Comparison of ENCODE assay signal across 10 mouse cellular contexts in genomic region chr13:81785766-81786480, GRCm38 (mm10). TPM values are rescaled to one million over a fixed set of nuclear protein-coding genes. Genes with fewer than 3 reads are reported as not detected.
DNase-seq lines count a peak whose midpoint lies in the region; ATAC-seq and TF ChIP-seq lines count a peak whose summit lies in the region.
"Had no signal": no experiment of that assay in that cellular context is flagged by ENCODE, and none has a peak within 500 bp of the region (broad histone marks: within the 10 kb centered on the region; RNA-seq: fewer than 3 reads in every experiment).

No protein-coding gene starts in this region.

- no peak overlapping the region for H3K4me2 ChIP-seq in kidney, embryonic 15.5 days
- H3K4me2 ChIP-seq in hindbrain, postnatal 0 days (ENCODE audit: low read depth, low read length) = peak overlapping the region; percentile 44
- H3K4me2 ChIP-seq in intestine, embryonic 16.5 days (ENCODE audit: low read depth, low read length) = no peak overlapping the region
- H3K4me2 ChIP-seq in intestine, embryonic 15.5 days (replicated peaks) = no peak overlapping the region

- DNase-seq in kidney, postnatal 10 days = peak; percentile 9
- peak; percentile 41 for DNase-seq in brain, adult 2 months (ENCODE audit: low read depth, low spot score)
- peak; percentile 38 to 49 for DNase-seq in cerebellum, postnatal 25 days
- no peak for DNase-seq in hindbrain, postnatal 0 days (ENCODE audit: low spot score)
- no peak for DNase-seq in layer of hippocampus, adult 11-12 months (ENCODE audit: low spot score)

- H3K9me3 ChIP-seq in kidney, embryonic 15.5 days (replicated peaks) = no peaks in the 10 kb centered on the region
- H3K9me3 ChIP-seq in hindbrain, postnatal 0 days (ENCODE audit: low read length) = no peaks in the 10 kb centered on the region
- no peaks in the 10 kb centered on the region for H3K9me3 ChIP-seq in intestine, embryonic 16.5 days (ENCODE audit: control insufficient read depth, low read length)
- H3K9me3 ChIP-seq in intestine, embryonic 15.5 days = no peaks in the 10 kb centered on the region

- H3K27me3 ChIP-seq in kidney, embryonic 15.5 days = no peaks in the 10 kb centered on the region
- H3K27me3 ChIP-seq in hindbrain, postnatal 0 days (ENCODE audit: insufficient read depth, low read length) = no peaks in the 10 kb centered on the region
- no peaks in the 10 kb centered on the region for H3K27me3 ChIP-seq in intestine, embryonic 16.5 days (replicated peaks; ENCODE audit: control insufficient read depth, insufficient read depth, low read length)
- no peaks in the 10 kb centered on the region for H3K27me3 ChIP-seq in intestine, embryonic 15.5 days (replicated peaks)

- no peak for ATAC-seq in kidney, embryonic 15.5 days (replicated peaks; ENCODE audit: low FRiP score)
- no peak for ATAC-seq in hindbrain, postnatal 0 days
- no peak for ATAC-seq in intestine, embryonic 16.5 days
- no peak for ATAC-seq in intestine, embryonic 15.5 days
- ATAC-seq: inflammation-experienced regulatory T-cells, adult 6 months; lung, postnatal 0 days had no signal

- WGBS in kidney, embryonic 15.5 days = 75% methylated on average over 11 of the region's 11 CpGs
- WGBS in hindbrain, postnatal 0 days = 51% methylated on average over 11 of the region's 11 CpGs
- WGBS in intestine, embryonic 16.5 days = 78% methylated on average over 11 of the region's 11 CpGs
- 82% methylated on average over 11 of the region's 11 CpGs for WGBS in intestine, embryonic 15.5 days

- no peak overlapping the region for H3K9ac ChIP-seq in kidney, embryonic 15.5 days
- no peak overlapping the region; the same call in 1 of the 2 replicates for H3K9ac ChIP-seq in hindbrain, postnatal 0 days (replicated peaks; ENCODE audit: low read length)
- H3K9ac ChIP-seq in intestine, embryonic 16.5 days (ENCODE audit: low read depth, low read length) = no peak overlapping the region
- H3K9ac ChIP-seq in intestine, embryonic 15.5 days = no peak overlapping the region

- no peak for TF ChIP-seq CTCF in hindbrain, postnatal 0 days (IDR thresholded peaks at IDR 0.05; ENCODE audit: low read depth)

- no peak overlapping the region for H3K27ac ChIP-seq in kidney, embryonic 15.5 days
- no peak overlapping the region for H3K27ac ChIP-seq in hindbrain, postnatal 0 days
- no peak overlapping the region for H3K27ac ChIP-seq in intestine, embryonic 16.5 days (ENCODE audit: low read length)
- no peak overlapping the region for H3K27ac ChIP-seq in intestine, embryonic 15.5 days

- H3K36me3 ChIP-seq in kidney, embryonic 15.5 days = peaks cover 38% of the 10 kb centered on the region
- no peaks in the 10 kb centered on the region for H3K36me3 ChIP-seq in hindbrain, postnatal 0 days (ENCODE audit: insufficient read depth, low read length)
- 0 out of 2 replicates have a peak, but pooled peaks cover 5% of the 10 kb centered on the region for H3K36me3 ChIP-seq in intestine, embryonic 16.5 days (ENCODE audit: control insufficient read depth, insufficient read depth, low read length)
- no peaks in the 10 kb centered on the region; the same call in none of the 2 replicates for H3K36me3 ChIP-seq in intestine, embryonic 15.5 days

- H3K4me1 ChIP-seq in kidney, embryonic 15.5 days = peaks cover 22% of the 10 kb centered on the region
- H3K4me1 ChIP-seq in hindbrain, postnatal 0 days (ENCODE audit: insufficient read depth, low read length) = 0 out of 2 replicates have a peak, but pooled peaks cover 6% of the 10 kb centered on the region
- H3K4me1 ChIP-seq in intestine, embryonic 16.5 days (ENCODE audit: control insufficient read depth, insufficient read depth, low read length) = no peaks in the 10 kb centered on the region; the same call in 1 of the 2 replicates
- H3K4me1 ChIP-seq in intestine, embryonic 15.5 days (replicated peaks) = no peaks in the 10 kb centered on the region

- H3K4me3 ChIP-seq in kidney, embryonic 15.5 days (replicated peaks) = no peak overlapping the region
- H3K4me3 ChIP-seq in hindbrain, postnatal 0 days (ENCODE audit: low read length) = peak overlapping the region; percentile 5; the same call in 1 of the 2 replicates
- no peak overlapping the region for H3K4me3 ChIP-seq in intestine, embryonic 16.5 days (ENCODE audit: low read length)
- H3K4me3 ChIP-seq in intestine, embryonic 15.5 days (replicated peaks) = no peak overlapping the region

RNA-seq across cellular contexts. Expression of gene Cetn3, which starts 3.0 kb away (rescaled TPM):
- polyA plus RNA-seq in kidney, embryonic 15.5 days (2015; fragmentation: Nextera tagmentation; extraction: Ambion mirVana) = 208 and 211 TPM in 2 replicates
- total RNA-seq in hindbrain, postnatal 0 days (2014; rRNA removed) = 41.7 and 42.5 TPM in 2 replicates
- polyA plus RNA-seq in hindbrain, postnatal 0 days (2015; fragmentation: Nextera tagmentation; extraction: Ambion mirVana) = 318 and 346 TPM in 2 replicates
- polyA plus RNA-seq in intestine, embryonic 16.5 days (2015; fragmentation: Nextera tagmentation; extraction: Ambion mirVana) = 142 and 164 TPM in 2 replicates
- 175 and 207 TPM in 2 replicates for polyA plus RNA-seq in intestine, embryonic 15.5 days (2015; fragmentation: Nextera tagmentation; extraction: Ambion mirVana)

Comparison
In these comparisons a context has a peak if more than half of its experiments do, and no peak if none do; other contexts are left out.
1. DNase-seq: peak in kidney, postnatal 10 days (single experiment), brain, adult 2 months (single experiment) and cerebellum, postnatal 25 days (2 of 2); none in hindbrain, postnatal 0 days (single experiment) and layer of hippocampus, adult 11-12 months (single experiment).